Mouse (Mus musculus): ENCODE data around the gene Wfdc11.
A peak's percentile ranks its signal among the peaks of the same experiment; 100 is the strongest.

The Wfdc11 gene

DNA sequence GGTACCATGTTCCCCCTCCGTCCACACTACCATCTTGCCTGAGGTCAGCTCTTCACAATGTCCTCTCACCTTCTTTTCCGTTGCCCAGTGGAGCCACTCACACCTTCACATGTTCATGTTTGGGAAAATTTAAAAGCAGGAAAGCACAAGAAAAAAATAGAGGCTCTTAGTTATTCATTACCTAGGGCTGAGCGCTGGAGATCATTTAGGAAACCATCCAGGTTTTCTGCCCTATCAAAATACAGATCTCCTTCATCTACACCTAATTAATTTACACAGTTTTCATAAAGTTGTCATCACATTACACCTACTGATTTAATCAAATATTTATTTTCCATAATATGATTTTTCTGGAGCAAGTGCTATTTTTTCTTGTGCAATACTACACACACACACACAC is 35.2 kb downstream of the Wfdc11 start, which contains the start of gene Wfdc16:
TSS of gene Wfdc16 (minus strand) at position 101 of the 400 bp plus-strand sequence.
- DNase-seq = no peak

- DNase-seq = no peak
Observed at GRCm38 (mm10) chr2:164635266-164635665, 38.6 kb downstream of the Wfdc11 start.

DNA sequence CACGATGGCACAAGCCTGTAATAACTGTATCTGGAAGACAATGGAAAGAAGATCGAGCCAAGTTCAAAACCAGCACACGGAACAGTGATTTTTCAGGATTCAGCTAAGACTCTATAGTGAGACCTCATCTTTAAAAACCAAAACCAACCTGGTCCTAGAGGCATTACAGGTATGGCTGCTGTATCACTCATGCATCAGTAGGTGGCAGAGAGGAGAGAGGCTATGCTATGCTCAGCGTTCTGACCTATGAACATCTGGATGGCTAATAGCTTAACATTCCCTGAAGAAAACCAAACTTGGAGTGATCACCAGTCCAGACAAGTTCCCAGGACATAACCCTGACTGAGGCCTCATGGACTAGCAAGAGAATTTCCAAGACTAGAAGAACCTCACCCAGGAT is 52.1 kb downstream of the Wfdc11 start:
- no peak for DNase-seq

DNA sequence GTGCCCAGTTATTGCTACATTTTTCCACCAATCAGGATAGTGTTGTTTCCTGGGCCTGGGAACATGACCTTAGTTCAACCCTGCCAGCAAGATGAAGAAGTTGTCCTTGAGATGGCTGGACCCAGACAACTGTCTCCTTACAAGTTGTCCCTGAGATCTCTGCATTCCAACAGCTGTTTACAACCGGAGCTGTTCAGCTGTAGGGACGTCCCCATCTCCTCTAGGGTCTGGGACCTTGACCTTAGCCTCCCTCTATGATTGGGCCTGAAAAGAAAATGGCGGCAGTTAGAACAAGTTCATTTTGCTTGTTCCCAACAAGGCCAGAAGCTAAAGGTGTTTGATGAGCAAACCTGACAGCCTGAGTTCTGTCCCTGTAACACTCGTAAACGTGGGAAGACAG is 54.8 kb downstream of the Wfdc11 start:
- no peak for DNase-seq

DNA sequence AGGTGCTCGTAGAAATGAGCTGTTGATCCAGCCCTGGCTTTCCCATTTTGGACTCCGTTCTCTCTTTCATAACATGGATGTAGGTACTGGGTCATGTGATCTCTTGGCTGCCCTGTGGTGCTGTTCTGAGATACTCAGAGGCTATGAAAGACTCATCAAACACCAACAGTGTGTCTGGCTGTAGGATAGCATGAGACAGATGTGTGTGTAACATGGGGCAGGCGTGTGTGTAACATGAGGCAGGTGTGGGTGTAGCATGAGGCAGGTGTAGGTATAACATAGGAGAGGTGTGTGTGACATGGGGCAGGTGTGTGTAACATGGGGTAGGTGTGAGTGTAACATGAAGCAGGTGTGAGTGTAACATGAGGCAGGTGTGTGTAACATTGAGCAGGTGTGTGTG is 58.5 kb downstream of the Wfdc11 start:
- DNase-seq = no peak

GRCm38 (mm10) chr2:164613471-164613870 is 60.4 kb downstream of the Wfdc11 start, which contains the start of the genes Wfdc6b and Wfdc8:
TSS of gene Wfdc6b (plus strand) at chr2:164613522.
TSS of gene Wfdc8 (minus strand) at chr2:164613626.
- DNase-seq = peak; percentile 69 to 75
